8 mouse cellular contexts compared by ENCODE assay signal in the genomic region with DNA sequence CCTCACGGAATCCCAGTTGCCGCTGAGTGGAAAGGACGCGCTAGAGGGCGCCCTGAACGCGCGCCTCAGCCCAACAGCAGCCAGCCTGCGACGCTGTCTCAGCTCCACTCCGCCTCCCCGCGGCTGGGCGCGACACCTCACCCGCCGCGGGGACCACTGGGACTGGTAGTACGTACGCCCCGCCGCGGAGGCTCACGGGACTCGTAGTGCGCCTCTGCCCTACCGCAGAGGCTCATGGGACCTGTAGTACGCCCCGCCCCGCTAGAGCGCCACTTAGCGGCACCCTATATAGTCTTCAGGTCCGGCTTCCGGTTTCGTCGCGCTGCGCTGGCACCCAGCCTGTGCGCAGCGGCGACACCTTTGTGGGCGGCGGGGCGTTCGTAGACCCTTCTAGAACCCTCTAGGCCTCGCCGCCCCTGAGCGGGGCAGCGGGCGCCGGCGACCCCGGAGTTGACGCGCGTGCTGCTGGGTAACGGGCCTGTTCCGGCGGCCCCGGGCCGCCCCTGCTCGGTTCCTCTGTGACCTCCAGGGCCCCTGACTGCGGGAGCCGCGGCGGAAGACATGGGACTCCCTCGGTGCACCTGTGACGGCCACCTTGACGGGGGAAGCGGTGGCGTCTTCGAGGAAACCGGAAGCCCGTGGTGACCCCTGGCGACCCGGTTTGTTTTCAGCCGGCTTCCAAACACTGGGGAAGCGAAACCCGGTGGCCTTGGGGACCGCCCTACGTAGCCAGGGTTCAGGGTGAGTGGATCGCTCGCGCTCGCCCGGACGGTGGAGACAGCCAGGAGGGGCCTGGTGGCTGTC. TPM values are rescaled to one million over a fixed set of nuclear protein-coding genes. Genes with fewer than 3 reads are reported as not detected.
DNase-seq lines count a peak whose midpoint lies in the region; ATAC-seq lines count a peak whose summit lies in the region.

Gene Azi2, plus strand, starts transcription at position 282 of the 804 bp plus-strand sequence.

- no peaks in the 10 kb centered on the region for H3K9me3 ChIP-seq in heart, embryonic 13.5 days
- H3K9me3 ChIP-seq in liver, embryonic 12.5 days (replicated peaks): no peaks in the 10 kb centered on the region
- H3K9me3 ChIP-seq in stomach, embryonic 15.5 days: no peaks in the 10 kb centered on the region

- peaks cover 8% of the 10 kb centered on the region for H3K36me3 ChIP-seq in heart, embryonic 13.5 days
- H3K36me3 ChIP-seq in liver, embryonic 12.5 days: no peaks in the 10 kb centered on the region; the same call in 1 of the 2 replicates
- no peaks in the 10 kb centered on the region for H3K36me3 ChIP-seq in stomach, embryonic 15.5 days

- H3K4me1 ChIP-seq in brown adipose tissue, adult 24 weeks (ENCODE audit: control insufficient read depth, insufficient read depth, insufficient read length, low read length): peaks cover 6% of the 10 kb centered on the region; the same call in 1 of the 2 replicates
- peaks cover 27% of the 10 kb centered on the region for H3K4me1 ChIP-seq in heart, embryonic 13.5 days
- peaks cover 26% of the 10 kb centered on the region for H3K4me1 ChIP-seq in liver, embryonic 12.5 days
- no peaks in the 10 kb centered on the region for H3K4me1 ChIP-seq in stomach, embryonic 15.5 days

- peak within 1 kb of the TSS; percentile 89 for H3K27ac ChIP-seq in brown adipose tissue, adult 24 weeks (replicated peaks; ENCODE audit: low read depth, low read length)
- peak within 1 kb of the TSS; percentile 96 for H3K27ac ChIP-seq in heart, embryonic 13.5 days (replicated peaks)
- H3K27ac ChIP-seq in liver, embryonic 12.5 days: peak within 1 kb of the TSS; percentile 97
- peak within 1 kb of the TSS; percentile 96 for H3K27ac ChIP-seq in stomach, embryonic 15.5 days

- under 1% methylated on average over 85 of the region's 87 CpGs for WGBS in heart, embryonic 13.5 days
- under 1% methylated on average over 87 of the region's 87 CpGs for WGBS in liver, embryonic 12.5 days (ENCODE audit: insufficient replicate concordance)
- under 1% methylated on average over 87 of the region's 87 CpGs for WGBS in stomach, embryonic 15.5 days

- H3K9ac ChIP-seq in heart, embryonic 13.5 days: peak within 1 kb of the TSS; percentile 95
- H3K9ac ChIP-seq in liver, embryonic 12.5 days: peak within 1 kb of the TSS; percentile 91
- H3K9ac ChIP-seq in stomach, embryonic 15.5 days: peak within 1 kb of the TSS; percentile 83

- peak; percentile 100 for ATAC-seq in heart, embryonic 13.5 days (ENCODE audit: extremely low read depth, insufficient number of reproducible peaks, low FRiP score, low TSS enrichment)
- peak; percentile 98 for ATAC-seq in liver, embryonic 12.5 days
- peak; percentile 99 for ATAC-seq in stomach, embryonic 15.5 days (ENCODE audit: insufficient read depth, low FRiP score, low read depth)

- peak; percentile 100 for DNase-seq in CD4-positive, CD25-positive, alpha-beta regulatory T cell, adult 2 months (ENCODE audit: low read depth, low spot score)
- DNase-seq in fat pad, adult 2 months (ENCODE audit: extremely low read depth, low read depth, low spot score): peak; percentile 54
- peak; percentile 99 for DNase-seq in kidney, postnatal 10 days
- peak; percentile 96 to 98 for DNase-seq in natural killer cell, adult 2 months (ENCODE audit: low spot score in 2 of 2)

- peak within 1 kb of the TSS; percentile 79 for H3K4me3 ChIP-seq in brown adipose tissue, adult 24 weeks (ENCODE audit: insufficient read depth, low read depth, low read length)
- peak within 1 kb of the TSS; percentile 92 for H3K4me3 ChIP-seq in heart, embryonic 13.5 days
- H3K4me3 ChIP-seq in liver, embryonic 12.5 days: peak within 1 kb of the TSS; percentile 88
- peak within 1 kb of the TSS; percentile 92 for H3K4me3 ChIP-seq in stomach, embryonic 15.5 days (replicated peaks)

- peak within 1 kb of the TSS; percentile 84 for H3K4me2 ChIP-seq in heart, embryonic 13.5 days
- peak within 1 kb of the TSS; percentile 82 for H3K4me2 ChIP-seq in liver, embryonic 12.5 days
- H3K4me2 ChIP-seq in stomach, embryonic 15.5 days: peak within 1 kb of the TSS; percentile 73

- no peaks in the 10 kb centered on the region for H3K27me3 ChIP-seq in heart, embryonic 13.5 days (replicated peaks)
- no peaks in the 10 kb centered on the region for H3K27me3 ChIP-seq in liver, embryonic 12.5 days (replicated peaks)
- H3K27me3 ChIP-seq in stomach, embryonic 15.5 days (replicated peaks): no peaks in the 10 kb centered on the region

RNA-seq across cellular contexts. Expression of gene Azi2, which starts in this region (rescaled TPM):
- 46.0 and 53.0 TPM in 2 replicates for polyA plus RNA-seq in brown adipose tissue, adult 24 weeks (2012; ENCODE audit: insufficient read depth, insufficient read length, missing spikeins)
- polyA plus RNA-seq in heart, embryonic 13.5 days (2015; fragmentation: Nextera tagmentation; extraction: Ambion mirVana): 56.6 and 61.0 TPM in 2 replicates
- polyA plus RNA-seq in liver, embryonic 12.5 days (2016; fragmentation: Nextera tagmentation; extraction: Ambion mirVana): 50.3 and 51.1 TPM in 2 replicates
- polyA plus RNA-seq in stomach, embryonic 15.5 days (2015; fragmentation: Nextera tagmentation; extraction: Ambion mirVana): 80.0 and 82.4 TPM in 2 replicates

Comparison
In these comparisons a context has a peak if more than half of its experiments do, and no peak if none do; other contexts are left out.
1. Peak in every context shown above with its lines: DNase-seq, ATAC-seq, H3K4me3 ChIP-seq and H3K27ac ChIP-seq.